Mouse (Mus musculus) liver, adult 2 months (tissue): ENCODE results near the gene Prrxl1. TPM values are rescaled to one million over a fixed set of nuclear protein-coding genes. Genes with fewer than 3 reads are reported as not detected.

Source experiments
- DNase-seq: peaks from one replicate; pipeline ENCODE4 v3.0.0-alpha.2; 2011; ENCODE audit warnings: low read depth, low spot score; ENCODE audit errors: extremely low read depth
- H3K27ac ChIP-seq: fragments of 200-500 bp; replicated peaks from 2 replicates; pipeline ENCODE4 v1.5.1; 2012; ENCODE audit warnings: low read depth, mild to moderate bottlenecking, control low read depth, inconsistent platforms, low read length; ENCODE audit not compliant: insufficient read depth
- H3K27me3 ChIP-seq: fragments of 200-500 bp; 2 replicates; pipeline ENCODE4 v1.6.1; 2012; ENCODE audit warnings: mild to moderate bottlenecking, moderate library complexity, low read length, inconsistent platforms; ENCODE audit not compliant: control insufficient read depth, insufficient read depth
- H3K36me3 ChIP-seq: fragments of 200-500 bp; 2 replicates; pipeline ENCODE4 v1.6.1; 2012; ENCODE audit warnings: low read length, inconsistent platforms; ENCODE audit not compliant: control insufficient read depth, insufficient read depth
- H3K4me1 ChIP-seq: fragments of 200-500 bp; 2 replicates; pipeline ENCODE4 v1.6.1; 2011; ENCODE audit warnings: low read length; ENCODE audit not compliant: control insufficient read depth, insufficient read depth
- H3K4me3 ChIP-seq: fragments of 200-500 bp; 2 replicates; pipeline ENCODE4 v1.5.1; 2011; ENCODE audit warnings: low read depth, mild to moderate bottlenecking, control low read depth, low read length, moderate library complexity; ENCODE audit not compliant: insufficient read depth
- H3K79me2 ChIP-seq: fragments of 200-500 bp; 2 replicates; pipeline ENCODE4 v1.6.1; 2012; ENCODE audit warnings: inconsistent platforms, mild to moderate bottlenecking, low read length, moderate library complexity; ENCODE audit not compliant: control insufficient read depth, insufficient read depth
- H3K9ac ChIP-seq: fragments of 200-500 bp; 2 replicates; pipeline ENCODE4 v1.6.1; 2012; ENCODE audit warnings: low read depth, mild to moderate bottlenecking, control low read depth, inconsistent platforms, low read length
- CTCF ChIP-seq: fragments of 200-500 bp; IDR thresholded peaks from 2 replicates; pipeline ENCODE4 v1.5.1; 2011; ENCODE audit warnings: low read depth, low read length, control low read depth
- POLR2A ChIP-seq: fragments of 200-500 bp; IDR thresholded peaks from 2 replicates; pipeline ENCODE4 v1.6.1; 2011; ENCODE audit warnings: low read length, control low read depth; ENCODE audit not compliant: insufficient read depth; ENCODE audit errors: extremely low read depth
- WGBS: fragments of 180-500 bp; shearing (Covaris S2); methylation state at CpG from one replicate; pipeline ENCODE4 v1.1.7; 2018; 5-methylcytosine and 5-hydroxymethylcytosine counted together
- polyA plus RNA-seq: library from polyadenylated mRNA; depleted of rRNA; stranded (reverse); fragments of >200 nt; gene quantifications from 2 replicates; pipeline ENCODE4 v1.2.3, GENCODE M21; 2012
- total RNA-seq: library from RNA; depleted of rRNA; stranded (reverse); fragments of >200 nt; gene quantifications from 2 replicates; pipeline ENCODE4 v1.2.3, GENCODE M21; 2014

Gene Prrxl1
- total and polyA plus RNA-seq, 2 experiments: not detected

DNA sequence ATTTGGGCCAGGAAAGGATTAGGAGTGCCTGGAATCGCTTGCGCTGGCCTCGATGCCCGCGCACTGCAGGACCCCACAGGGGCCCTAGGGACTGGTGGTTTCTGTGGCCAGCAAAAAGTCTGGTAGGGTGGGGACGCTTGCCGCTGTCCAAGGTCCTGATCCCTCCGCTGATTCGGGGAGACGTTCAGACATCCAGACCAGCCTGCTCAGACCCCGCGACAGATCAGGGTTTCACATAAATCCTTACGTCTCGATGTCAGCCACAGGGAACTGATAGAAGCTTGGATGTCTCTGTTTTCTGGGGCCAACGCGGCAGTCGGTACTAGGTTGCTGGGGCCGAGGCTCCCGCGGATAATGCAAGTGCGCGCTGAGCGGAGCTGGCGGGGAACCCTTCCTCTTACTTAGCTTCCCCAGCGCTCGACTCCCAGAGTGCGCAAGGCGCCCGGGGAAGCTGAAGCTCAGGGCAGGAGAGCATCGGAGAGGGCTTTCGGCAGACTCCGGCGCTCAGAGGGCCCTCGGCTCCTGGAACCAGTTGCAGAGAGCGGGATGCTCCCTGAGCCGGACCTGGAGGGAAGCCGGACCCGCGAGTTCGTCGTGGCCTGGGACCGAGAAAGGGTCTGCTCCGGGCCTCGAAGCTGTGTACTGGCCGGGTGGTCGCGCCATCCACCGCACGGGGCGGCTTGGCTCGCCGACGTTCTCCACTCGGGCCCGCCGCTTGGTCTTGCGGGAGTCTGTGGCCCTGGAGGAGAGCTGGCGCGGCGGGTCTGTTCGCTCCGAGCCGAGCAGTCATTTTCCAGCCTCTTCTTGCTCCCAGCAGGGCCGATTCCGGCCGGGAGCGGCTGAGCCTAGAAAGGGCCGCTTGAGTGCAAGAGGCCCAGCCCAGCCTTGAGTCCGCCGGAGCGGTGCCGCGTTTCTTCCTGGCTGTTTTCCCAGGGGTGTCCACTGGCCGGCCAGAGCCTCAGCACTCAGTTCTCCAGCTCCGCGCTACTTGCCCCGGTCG is 1.7 kb upstream of the Prrxl1 start:
- H3K27me3 ChIP-seq: peaks cover 23% of the 10 kb centered on the region
- H3K36me3 ChIP-seq: no peaks in the 10 kb centered on the region
- H3K4me1 ChIP-seq: no peaks in the 10 kb centered on the region
- TF ChIP-seq CTCF (no peak), POLR2A (no peak)
- 4% methylated on average over 78 of the region's 78 CpGs for WGBS
- H3K4me3 ChIP-seq: no peak overlapping the region
- H3K27ac ChIP-seq: no peak overlapping the region
- DNase-seq: no peak
- H3K79me2 ChIP-seq: no peaks in the 10 kb centered on the region
- H3K9ac ChIP-seq: no peak overlapping the region

DNA sequence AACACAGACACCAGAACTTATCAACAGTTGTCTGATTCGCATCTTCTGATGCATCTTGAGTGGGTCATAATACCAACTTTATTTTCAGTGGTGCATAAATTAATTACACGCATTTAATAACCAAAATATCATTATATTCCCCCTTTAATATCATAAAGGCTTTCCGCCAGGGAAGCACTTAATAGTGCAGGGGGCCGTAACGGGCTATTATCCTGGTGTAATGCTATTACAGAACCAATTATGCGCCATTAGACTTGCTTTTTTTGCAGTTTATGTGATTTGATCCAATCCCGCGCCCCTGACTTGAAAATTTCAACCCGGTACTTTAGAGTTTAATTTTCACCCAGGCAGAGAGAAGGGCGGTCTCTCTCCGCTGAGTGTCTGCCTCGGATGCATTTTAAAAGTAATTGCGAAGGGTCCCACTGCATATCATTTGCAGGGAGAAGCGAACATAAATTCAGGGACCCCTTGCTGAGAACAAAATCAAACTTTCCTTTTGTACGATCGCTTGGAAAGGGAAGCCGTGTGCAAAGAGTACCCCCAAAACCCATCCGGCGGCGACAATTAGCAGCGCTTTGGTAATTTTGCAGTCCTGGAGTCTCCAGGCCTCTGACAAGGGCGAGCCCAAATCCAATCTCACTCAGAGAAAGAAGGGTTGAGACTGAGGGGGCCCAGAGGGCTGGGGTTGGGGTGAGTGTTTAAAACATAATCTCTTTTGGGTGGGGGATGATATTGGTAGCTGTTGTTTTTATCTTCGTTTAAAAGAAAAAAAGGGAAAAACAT is 579 bp upstream of the Prrxl1 start:
- Histone ChIP-seq H3K27ac (no peak overlapping the region), H3K36me3 (no peaks in the 10 kb centered on the region), H3K4me3 (no peak overlapping the region), H3K9ac (no peak overlapping the region), H3K79me2 (no peaks in the 10 kb centered on the region), H3K27me3 (peaks cover 23% of the 10 kb centered on the region), H3K4me1 (no peaks in the 10 kb centered on the region)
- no peak for DNase-seq
- WGBS: 14% methylated on average over 23 of the region's 23 CpGs
- TF ChIP-seq CTCF (no peak), POLR2A (no peak)

DNA sequence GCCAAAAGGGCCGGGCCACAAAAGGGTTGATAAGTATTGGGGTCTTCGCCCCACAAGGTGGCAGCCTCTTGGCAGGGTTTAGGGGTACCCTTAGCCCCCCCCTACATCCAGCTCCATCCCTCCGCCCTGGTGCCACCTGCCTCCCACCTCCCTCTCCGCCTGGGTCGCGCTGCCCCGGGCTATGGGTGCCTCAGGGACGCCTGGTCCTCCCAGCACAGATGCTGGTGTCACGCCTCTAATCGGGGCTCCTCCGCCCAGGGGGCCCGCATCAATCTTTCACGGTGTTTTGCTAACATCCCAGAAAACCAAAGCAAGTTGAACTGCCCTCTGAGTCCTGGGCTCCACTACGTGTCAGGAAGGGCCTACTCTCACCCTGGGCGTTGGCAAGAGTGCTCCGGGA is 903 bp downstream of the Prrxl1 start:
- TF ChIP-seq POLR2A: no peak
- Histone ChIP-seq H3K79me2 (no peaks in the 10 kb centered on the region), H3K4me3 (no peak overlapping the region), H3K27ac (no peak overlapping the region), H3K9ac (no peak overlapping the region), H3K27me3 (peaks cover 23% of the 10 kb centered on the region), H3K36me3 (no peaks in the 10 kb centered on the region), H3K4me1 (no peaks in the 10 kb centered on the region)
- DNase-seq: no peak
- 6% methylated on average over 16 of the region's 16 CpGs for WGBS

DNA sequence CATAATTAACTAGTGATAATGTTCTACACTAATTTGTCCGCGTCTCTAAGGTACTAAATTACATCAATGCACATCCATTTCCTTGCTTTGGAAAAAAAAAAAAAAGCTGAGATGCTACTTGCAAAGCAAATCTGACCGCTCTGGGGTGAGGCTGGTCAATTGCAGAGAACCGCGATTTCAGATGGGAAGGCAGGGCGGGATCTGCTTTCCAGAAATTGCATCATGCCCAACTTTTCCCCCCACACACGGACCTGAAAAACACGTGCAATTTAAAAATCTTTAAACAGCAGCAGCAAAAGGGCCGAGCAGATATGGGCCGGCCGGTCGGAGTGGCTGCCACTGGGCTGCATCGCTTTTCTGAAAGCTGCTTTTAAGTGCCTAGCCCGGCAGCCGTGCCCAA is 6.3 kb downstream of the Prrxl1 start:
- Histone ChIP-seq H3K36me3 (no peaks in the 10 kb centered on the region), H3K9ac (no peak overlapping the region), H3K4me3 (no peak overlapping the region), H3K27ac (no peak overlapping the region), H3K4me1 (no peaks in the 10 kb centered on the region), H3K27me3 (no peaks in the 10 kb centered on the region; the same call in 1 of the 2 replicates), H3K79me2 (no peaks in the 10 kb centered on the region)
- WGBS: 58% methylated on average over 15 of the region's 15 CpGs
- DNase-seq: no peak
- TF ChIP-seq CTCF: no peak
- no peak for TF ChIP-seq POLR2A

DNA sequence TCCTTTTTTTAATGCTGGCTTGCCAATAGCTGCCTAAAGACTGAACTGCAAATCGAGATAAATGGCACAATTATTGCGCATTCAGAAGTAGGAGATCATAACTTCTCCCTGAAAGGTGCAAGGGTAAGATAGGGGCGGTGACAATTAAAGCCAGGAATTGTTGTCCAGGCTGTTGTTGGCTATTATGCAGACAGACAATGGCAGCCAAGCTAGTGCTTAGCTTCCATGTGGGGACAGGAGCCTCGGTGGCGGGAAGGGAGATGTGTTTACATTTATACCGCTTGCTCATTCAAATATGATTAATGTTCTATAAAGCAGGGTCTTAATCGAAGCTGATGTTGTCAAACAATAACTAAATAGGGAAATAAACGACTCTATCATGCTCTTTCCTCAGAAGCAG is 7.1 kb downstream of the Prrxl1 start:
- Histone ChIP-seq H3K9ac (no peak overlapping the region), H3K79me2 (no peaks in the 10 kb centered on the region), H3K36me3 (no peaks in the 10 kb centered on the region), H3K4me1 (no peaks in the 10 kb centered on the region), H3K27me3 (no peaks in the 10 kb centered on the region; the same call in 1 of the 2 replicates), H3K27ac (no peak overlapping the region), H3K4me3 (no peak overlapping the region)
- no peak for TF ChIP-seq CTCF
- TF ChIP-seq POLR2A: no peak
- no peak for DNase-seq
- 71% methylated on average over 8 of the region's 8 CpGs for WGBS
